Mouse (Mus musculus): ENCODE results near the gene Per3. TPM values are rescaled to one million over a fixed set of nuclear protein-coding genes. Genes with fewer than 3 reads are reported as not detected.

Gene Per3
- polyA plus RNA-seq, 1 experiment from 2014 or later = 7.0 TPM

GRCm38 (mm10) chr4:151015946-151016345 is 28.5 kb downstream of the Per3 start:
- WGBS = 25% methylated on average over 10 of the region's 10 CpGs
- H3K4me1 ChIP-seq = no peaks in the 10 kb centered on the region
- H3K36me3 ChIP-seq = peaks cover 42% of the 10 kb centered on the region
- no peaks in the 10 kb centered on the region for H3K27me3 ChIP-seq
- no peak overlapping the region for H3K9ac ChIP-seq
- no peak overlapping the region for H3K4me3 ChIP-seq
- H3K4me2 ChIP-seq (replicated peaks) = no peak overlapping the region
- H3K9me3 ChIP-seq = no peaks in the 10 kb centered on the region
- no peak overlapping the region for H3K27ac ChIP-seq
- no peak for ATAC-seq (ENCODE audit: low FRiP score, low read depth)

DNA sequence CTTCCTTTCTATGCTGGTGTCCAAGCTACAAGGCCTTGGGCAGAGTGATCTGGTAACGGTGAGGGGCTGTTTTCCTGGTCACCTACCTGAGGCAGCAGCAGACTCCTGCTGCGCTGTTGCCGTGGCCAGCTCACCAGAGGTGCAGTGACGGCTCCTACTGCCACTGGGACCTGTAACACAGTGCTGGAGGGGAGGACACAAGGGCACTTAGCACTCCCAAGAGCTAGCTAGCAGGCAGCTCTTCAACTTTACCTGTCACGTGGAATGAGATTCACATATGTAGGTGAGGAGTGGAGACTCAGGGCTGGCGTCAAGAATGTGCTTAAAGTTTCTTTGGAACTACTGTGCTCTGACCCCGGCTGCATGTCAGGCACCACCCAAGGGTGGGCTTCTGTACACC is 34.1 kb downstream of the Per3 start:
- Histone ChIP-seq H3K27me3 (no peaks in the 10 kb centered on the region), H3K9me3 (no peaks in the 10 kb centered on the region), H3K4me2 (replicated peaks) (no peak overlapping the region), H3K9ac (no peak overlapping the region), H3K36me3 (peaks cover 32% of the 10 kb centered on the region), H3K27ac (no peak overlapping the region), H3K4me1 (no peaks in the 10 kb centered on the region), H3K4me3 (no peak overlapping the region)
- 89% methylated on average over 7 of the region's 7 CpGs for WGBS
- ATAC-seq (ENCODE audit: low FRiP score, low read depth) = no peak

DNA sequence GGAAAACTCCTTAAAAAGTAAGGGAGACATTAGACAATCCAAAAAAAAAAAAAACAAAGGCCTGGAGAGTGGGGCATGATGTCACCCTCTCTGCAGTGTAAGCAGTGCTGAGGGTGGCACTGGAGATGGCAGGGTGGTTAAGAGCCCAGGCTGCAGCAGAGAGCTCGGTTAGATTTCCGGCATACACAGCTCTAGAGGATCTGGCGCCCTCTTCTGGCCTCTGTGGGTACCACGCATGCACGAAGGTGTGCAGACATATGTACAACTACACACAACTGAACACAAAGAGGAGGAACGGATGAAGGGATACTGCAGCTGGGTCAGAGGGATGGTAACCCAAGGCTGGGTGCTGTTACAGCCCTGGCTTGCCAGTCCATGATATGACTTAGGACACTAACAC is 37.5 kb downstream of the Per3 start:
- no peak overlapping the region for H3K4me2 ChIP-seq (replicated peaks)
- peaks cover 24% of the 10 kb centered on the region for H3K36me3 ChIP-seq
- H3K4me1 ChIP-seq = no peaks in the 10 kb centered on the region
- WGBS = 50% methylated on average over 6 of the region's 6 CpGs
- no peaks in the 10 kb centered on the region for H3K27me3 ChIP-seq
- no peak for ATAC-seq (ENCODE audit: low FRiP score, low read depth)
- H3K9me3 ChIP-seq = no peaks in the 10 kb centered on the region
- no peak overlapping the region for H3K9ac ChIP-seq
- H3K27ac ChIP-seq = no peak overlapping the region
- H3K4me3 ChIP-seq = no peak overlapping the region

GRCm38 (mm10) chr4:151005656-151006318 is 38.7 kb downstream of the Per3 start:
- H3K9ac ChIP-seq = no peak overlapping the region
- no peak overlapping the region for H3K4me3 ChIP-seq
- peaks cover 24% of the 10 kb centered on the region for H3K36me3 ChIP-seq
- H3K27ac ChIP-seq = no peak overlapping the region
- no peaks in the 10 kb centered on the region for H3K27me3 ChIP-seq
- H3K4me1 ChIP-seq = no peaks in the 10 kb centered on the region
- no peaks in the 10 kb centered on the region for H3K9me3 ChIP-seq
- H3K4me2 ChIP-seq (replicated peaks) = no peak overlapping the region
- ATAC-seq (ENCODE audit: low FRiP score, low read depth) = no peak
- WGBS = 86% methylated on average over 13 of the region's 13 CpGs

GRCm38 (mm10) chr4:151001397-151001796 is 43.1 kb downstream of the Per3 start:
- no peaks in the 10 kb centered on the region for H3K9me3 ChIP-seq
- peaks cover 17% of the 10 kb centered on the region for H3K36me3 ChIP-seq
- H3K4me1 ChIP-seq = no peaks in the 10 kb centered on the region
- no peak overlapping the region for H3K27ac ChIP-seq
- H3K27me3 ChIP-seq = no peaks in the 10 kb centered on the region
- 71% methylated on average over 13 of the region's 13 CpGs for WGBS
- no peak overlapping the region for H3K9ac ChIP-seq
- no peak for ATAC-seq (ENCODE audit: low FRiP score, low read depth)
- no peak overlapping the region for H3K4me3 ChIP-seq
- H3K4me2 ChIP-seq (replicated peaks) = no peak overlapping the region

GRCm38 (mm10) chr4:150998626-150999025 is 45.8 kb downstream of the Per3 start:
- ATAC-seq (ENCODE audit: low FRiP score, low read depth) = no peak
- H3K4me3 ChIP-seq = no peak overlapping the region
- no peak overlapping the region for H3K4me2 ChIP-seq (replicated peaks)
- no peaks in the 10 kb centered on the region for H3K27me3 ChIP-seq
- 89% methylated on average over 9 of the region's 9 CpGs for WGBS
- no peaks in the 10 kb centered on the region for H3K9me3 ChIP-seq
- H3K27ac ChIP-seq = no peak overlapping the region
- no peaks in the 10 kb centered on the region for H3K36me3 ChIP-seq
- H3K9ac ChIP-seq = no peak overlapping the region
- no peaks in the 10 kb centered on the region for H3K4me1 ChIP-seq

DNA sequence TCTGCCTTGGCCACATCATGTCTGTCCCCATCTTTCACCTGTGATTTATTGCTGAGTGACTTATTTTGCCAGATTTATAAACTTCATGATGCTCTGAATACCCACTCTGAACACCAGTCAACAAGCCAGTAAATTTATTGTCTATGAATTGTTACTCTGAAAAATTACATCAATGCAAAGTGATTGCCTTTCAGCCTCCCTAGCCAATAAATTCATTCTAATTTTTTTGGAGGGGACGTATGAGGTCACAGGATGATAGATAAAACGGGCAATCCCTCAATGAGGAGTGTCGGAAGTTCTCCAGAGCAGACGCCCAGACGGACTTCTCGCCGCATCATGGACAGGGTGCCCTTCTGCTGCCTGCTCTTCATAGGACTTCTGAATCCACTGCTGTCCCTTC is 47.7 kb downstream of the Per3 start, which contains the start of gene Uts2:
Gene Uts2 (plus strand): TSS at position 301 of the 400 bp plus-strand sequence.
- Histone ChIP-seq H3K4me3 (no peak within 1 kb of the TSS), H3K9ac (no peak within 1 kb of the TSS), H3K4me1 (no peaks in the 10 kb centered on the region), H3K27ac (no peak within 1 kb of the TSS), H3K27me3 (no peaks in the 10 kb centered on the region), H3K9me3 (no peaks in the 10 kb centered on the region), H3K4me2 (replicated peaks) (no peak within 1 kb of the TSS), H3K36me3 (no peaks in the 10 kb centered on the region)
- whole genome bisulfite sequencing = 89% methylated on average over 7 of the region's 7 CpGs
- no peak for ATAC-seq (ENCODE audit: low FRiP score, low read depth)

- no peak for ATAC-seq (ENCODE audit: low FRiP score, low read depth)
- Histone ChIP-seq H3K9ac (no peak overlapping the region), H3K9me3 (no peaks in the 10 kb centered on the region), H3K27me3 (no peaks in the 10 kb centered on the region), H3K36me3 (no peaks in the 10 kb centered on the region), H3K4me2 (replicated peaks) (no peak overlapping the region), H3K27ac (no peak overlapping the region), H3K4me1 (no peaks in the 10 kb centered on the region), H3K4me3 (no peak overlapping the region)
- 45% methylated on average over 6 of the region's 6 CpGs for WGBS
These were observed 54.3 kb downstream of the Per3 start for GRCm38 (mm10) chr4:150990148-150990547.

DNA sequence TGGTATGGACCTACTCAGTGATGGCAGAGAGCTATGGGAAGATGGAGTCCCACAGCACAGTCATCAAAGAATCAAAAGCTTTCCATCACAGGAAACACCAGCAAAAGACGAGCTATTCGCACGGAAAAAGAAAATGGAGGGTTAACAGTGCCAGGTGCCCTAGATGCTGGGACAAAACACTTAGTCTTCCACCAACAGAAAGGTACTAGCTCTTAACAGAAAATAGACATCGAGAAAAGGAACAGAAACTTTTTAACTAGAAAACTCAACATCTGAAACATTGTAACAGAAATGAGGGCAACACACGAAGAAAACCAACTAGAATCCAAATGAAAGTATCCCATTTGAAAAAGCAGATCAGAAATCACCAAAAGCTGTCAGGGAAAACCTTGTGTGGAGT is 64.3 kb downstream of the Per3 start:
- WGBS = 87% methylated on average over 5 of the region's 5 CpGs
- H3K4me1 ChIP-seq = no peaks in the 10 kb centered on the region
- no peak overlapping the region for H3K9ac ChIP-seq
- H3K27me3 ChIP-seq = no peaks in the 10 kb centered on the region
- no peaks in the 10 kb centered on the region for H3K9me3 ChIP-seq
- no peaks in the 10 kb centered on the region for H3K36me3 ChIP-seq
- H3K4me2 ChIP-seq (replicated peaks) = no peak overlapping the region
- H3K4me3 ChIP-seq = no peak overlapping the region
- no peak for ATAC-seq (ENCODE audit: low FRiP score, low read depth)
- H3K27ac ChIP-seq = no peak overlapping the region

- Histone ChIP-seq H3K36me3 (no peaks in the 10 kb centered on the region), H3K27me3 (no peaks in the 10 kb centered on the region), H3K4me3 (no peak overlapping the region), H3K9me3 (no peaks in the 10 kb centered on the region), H3K9ac (no peak overlapping the region), H3K27ac (no peak overlapping the region), H3K4me2 (replicated peaks) (no peak overlapping the region), H3K4me1 (no peaks in the 10 kb centered on the region)
- WGBS = 74% methylated on average over 9 of the region's 9 CpGs
- no peak for ATAC-seq (ENCODE audit: low FRiP score, low read depth)
These were observed 65.0 kb downstream of the Per3 start for GRCm38 (mm10) chr4:150979455-150979854.

DNA sequence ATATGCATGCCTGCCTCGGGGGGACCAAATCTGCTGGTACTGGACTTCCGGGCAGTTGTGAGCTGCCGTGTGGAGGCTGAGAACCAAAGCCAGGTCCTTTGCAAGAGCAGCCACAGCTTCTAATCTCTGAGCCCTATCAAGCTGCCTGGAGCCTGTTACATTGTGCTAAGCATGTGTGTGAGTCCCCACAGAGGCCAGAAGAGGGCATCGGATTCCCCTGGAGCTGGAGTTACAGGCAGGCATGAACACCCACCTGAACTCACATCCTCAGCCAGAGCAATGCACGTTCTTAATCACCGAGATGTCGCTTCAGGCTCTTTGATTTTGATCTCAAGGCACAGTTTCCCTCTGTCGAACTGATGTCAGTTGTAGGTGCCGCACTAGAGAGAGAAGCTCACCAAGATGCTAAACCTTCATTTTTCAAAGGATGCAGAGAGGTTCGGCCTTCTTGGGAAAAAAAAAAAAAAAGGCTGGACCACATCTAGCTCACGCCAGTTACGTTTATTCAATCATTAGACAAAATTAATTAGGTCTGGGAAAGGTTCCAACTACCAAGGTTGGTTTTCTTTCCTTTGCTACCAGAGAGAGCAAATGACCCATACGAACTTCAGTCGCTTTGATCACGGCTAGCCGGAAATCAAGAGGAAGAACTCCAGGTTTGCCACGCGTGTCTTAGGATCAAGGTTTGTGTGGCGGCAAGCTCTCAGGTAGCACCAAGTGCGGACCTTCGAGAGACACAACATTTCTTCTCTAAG is 66.1 kb downstream of the Per3 start:
- Histone ChIP-seq H3K4me3 (no peak overlapping the region), H3K9ac (no peak overlapping the region), H3K4me1 (no peaks in the 10 kb centered on the region), H3K4me2 (replicated peaks) (no peak overlapping the region), H3K27ac (no peak overlapping the region), H3K36me3 (no peaks in the 10 kb centered on the region), H3K9me3 (no peaks in the 10 kb centered on the region), H3K27me3 (no peaks in the 10 kb centered on the region)
- ATAC-seq (ENCODE audit: low FRiP score, low read depth) = no peak
- 90% methylated on average over 21 of the region's 21 CpGs for WGBS

- H3K27ac ChIP-seq = no peak overlapping the region
- H3K9ac ChIP-seq = no peak overlapping the region
- no peaks in the 10 kb centered on the region for H3K4me1 ChIP-seq
- H3K36me3 ChIP-seq = no peaks in the 10 kb centered on the region
- H3K9me3 ChIP-seq = no peaks in the 10 kb centered on the region
- 41% methylated on average over 1 of the region's 1 CpGs for WGBS
- no peak overlapping the region for H3K4me3 ChIP-seq
- H3K27me3 ChIP-seq = no peaks in the 10 kb centered on the region
- ATAC-seq (ENCODE audit: low FRiP score, low read depth) = no peak
- H3K4me2 ChIP-seq (replicated peaks) = no peak overlapping the region
These were observed 69.3 kb downstream of the Per3 start for GRCm38 (mm10) chr4:150975145-150975544.

DNA sequence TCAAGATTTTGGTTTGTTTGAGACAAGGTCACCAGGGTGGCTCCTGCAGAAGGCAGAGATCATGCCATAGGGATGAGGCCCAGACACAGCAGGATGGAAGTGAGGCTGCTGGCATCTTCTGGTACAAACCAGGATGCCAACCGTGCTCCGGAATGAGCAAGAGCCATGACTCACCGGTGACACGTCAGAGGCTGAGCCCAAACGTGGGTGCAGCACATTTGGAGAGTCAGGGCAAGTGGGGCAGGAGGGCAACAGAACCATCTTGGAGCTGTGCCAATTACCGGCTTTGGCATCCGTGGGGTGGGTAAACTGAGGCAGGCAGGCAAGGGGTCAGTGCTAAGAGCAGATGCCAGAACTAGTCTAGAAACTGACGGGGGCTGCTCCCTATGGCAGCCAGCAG is 71.2 kb downstream of the Per3 start:
- WGBS = 81% methylated on average over 8 of the region's 8 CpGs
- ATAC-seq (ENCODE audit: low FRiP score, low read depth) = no peak
- no peak overlapping the region for H3K4me3 ChIP-seq

More for the DNA sequence above, 71.2 kb downstream of the Per3 start:
- Histone ChIP-seq H3K36me3 (no peaks in the 10 kb centered on the region), H3K4me2 (replicated peaks) (no peak overlapping the region), H3K9ac (no peak overlapping the region), H3K4me1 (no peaks in the 10 kb centered on the region), H3K9me3 (no peaks in the 10 kb centered on the region), H3K27me3 (no peaks in the 10 kb centered on the region), H3K27ac (no peak overlapping the region)
